Mouse (Mus musculus) stomach, embryonic 14.5 days (tissue): ENCODE results near the gene Sdk1. TPM values are rescaled to one million over a fixed set of nuclear protein-coding genes. Genes with fewer than 3 reads are reported as not detected.
"Not testable (repeated sequence)": the region's sequence is repeated elsewhere in the genome, so short reads cannot be mapped to it uniquely, and the experiment has no call there.

Source experiments
- ATAC-seq: fragments of 200-750 bp; cut with Nextera tagmentation; 2 replicates; pipeline ENCODE4 v1.8.0; 2017; ENCODE audit warnings: low read depth, moderate TSS enrichment; ENCODE audit not compliant: insufficient number of reproducible peaks, insufficient read depth, low FRiP score
- H3K27ac ChIP-seq: fragments of 300-500 bp; sonication (generic); 2 replicates; pipeline ENCODE4 v1.5.1; 2014; ENCODE audit warnings: mild to moderate bottlenecking, low read length, moderate library complexity, mixed read lengths
- H3K27me3 ChIP-seq: fragments of 300-500 bp; sonication (generic); 2 replicates; pipeline ENCODE4 v1.6.1; 2014; ENCODE audit warnings: low read length, control low read depth, mixed read lengths; ENCODE audit not compliant: control insufficient read depth, insufficient read depth
- H3K36me3 ChIP-seq: fragments of 300-500 bp; sonication (generic); 2 replicates; pipeline ENCODE4 v1.6.1; 2014; ENCODE audit warnings: mild to moderate bottlenecking, control low read depth, low read length, moderate library complexity, mixed read lengths; ENCODE audit not compliant: control insufficient read depth, insufficient read depth
- H3K4me1 ChIP-seq: fragments of 300-500 bp; sonication (generic); 2 replicates; pipeline ENCODE4 v1.6.1; 2014; ENCODE audit warnings: low read length, control low read depth, mixed read lengths; ENCODE audit not compliant: control insufficient read depth, insufficient read depth
- H3K4me2 ChIP-seq: fragments of 300-500 bp; sonication (generic); replicated peaks from 2 replicates; pipeline ENCODE4 v1.6.1; 2014; ENCODE audit warnings: low read depth, low read length, control low read depth
- H3K4me3 ChIP-seq: fragments of 300-500 bp; sonication (generic); 2 replicates; pipeline ENCODE4 v1.5.1; 2014; ENCODE audit warnings: low read depth, low read length, control low read depth
- H3K9ac ChIP-seq: fragments of 300-500 bp; sonication (generic); replicated peaks from 2 replicates; pipeline ENCODE4 v1.6.1; 2014; ENCODE audit warnings: low read depth, mild to moderate bottlenecking, control low read depth, low read length, moderate library complexity, mixed read lengths
- H3K9me3 ChIP-seq: fragments of 300-500 bp; sonication (generic); 2 replicates; pipeline ENCODE4 v1.6.1; 2016; ENCODE audit warnings: low read depth, low read length, control low read depth; ENCODE audit not compliant: control insufficient read depth
- WGBS: fragments of 180-500 bp; shearing (Covaris S2); extraction: QIAGEN DNeasy Blood & Tissue Kit; methylation state at CpG from one replicate; pipeline ENCODE4 v1.1.7; 2014; 5-methylcytosine and 5-hydroxymethylcytosine counted together
- polyA plus RNA-seq: library from polyadenylated mRNA; unstranded; fragments of >200 nt; fragmentation: Nextera tagmentation; extraction: Ambion mirVana; gene quantifications from 2 replicates; pipeline ENCODE4 v1.2.1, GENCODE M21; 2014

Sdk1 gene
- polyA plus RNA-seq, 1 experiment from 2014 or later = 5.6 TPM

DNA sequence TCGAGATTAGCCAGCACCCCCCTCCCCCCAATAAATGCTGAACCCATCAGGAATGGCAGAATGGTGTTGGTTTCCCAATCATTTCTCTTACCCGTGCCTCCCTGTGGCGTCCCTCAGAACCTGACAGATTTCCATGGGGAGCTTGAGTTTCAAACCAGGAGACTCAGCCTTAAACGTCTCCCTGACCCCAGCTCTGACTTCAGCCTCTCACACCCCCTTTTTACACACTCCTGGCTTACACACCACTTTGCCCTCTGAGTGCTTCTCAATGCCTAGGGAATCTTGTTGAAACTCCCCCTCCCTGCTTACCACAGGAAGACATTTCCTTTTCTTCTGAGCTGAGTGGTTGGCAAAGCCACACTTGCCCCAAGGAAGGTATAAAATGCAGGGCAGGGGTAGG lies 392.0 kb downstream of the Sdk1 start:
- H3K27me3 ChIP-seq = no peaks in the 10 kb centered on the region
- ATAC-seq = no peak
- H3K9ac ChIP-seq = no peak overlapping the region
- no peak overlapping the region for H3K4me3 ChIP-seq
- H3K36me3 ChIP-seq = no peaks in the 10 kb centered on the region
- 60% methylated on average over 4 of the region's 4 CpGs for WGBS
- no peak overlapping the region for H3K27ac ChIP-seq
- no peaks in the 10 kb centered on the region for H3K9me3 ChIP-seq
- H3K4me2 ChIP-seq = no peak overlapping the region
- no peaks in the 10 kb centered on the region for H3K4me1 ChIP-seq

- Histone ChIP-seq H3K9me3 (no peaks in the 10 kb centered on the region), H3K27me3 (no peaks in the 10 kb centered on the region), H3K9ac (no peak overlapping the region), H3K27ac (no peak overlapping the region), H3K4me2 (no peak overlapping the region), H3K4me3 (no peak overlapping the region), H3K4me1 (no peaks in the 10 kb centered on the region), H3K36me3 (no peaks in the 10 kb centered on the region)
- WGBS = 88% methylated on average over 11 of the region's 11 CpGs
- no peak for ATAC-seq
Measured at GRCm38 (mm10) chr5:141636406-141636805, 395.1 kb downstream of the Sdk1 start.

GRCm38 (mm10) chr5:141637054-141637453 lies 395.8 kb downstream of the Sdk1 start:
- H3K4me1 ChIP-seq, H3K4me3 ChIP-seq, H3K9ac ChIP-seq, H3K27ac ChIP-seq, ATAC-seq, H3K36me3 ChIP-seq, H3K4me2 ChIP-seq, H3K9me3 ChIP-seq, H3K27me3 ChIP-seq: not testable (repeated sequence)
- WGBS = 71% methylated on average over 3 of the region's 3 CpGs

GRCm38 (mm10) chr5:141645671-141646070 lies 404.4 kb downstream of the Sdk1 start:
- no peak for ATAC-seq
- 88% methylated on average over 5 of the region's 5 CpGs for WGBS
- Histone ChIP-seq H3K27me3 (no peaks in the 10 kb centered on the region), H3K4me1 (no peaks in the 10 kb centered on the region), H3K4me2 (no peak overlapping the region), H3K4me3 (no peak overlapping the region), H3K27ac (no peak overlapping the region), H3K36me3 (no peaks in the 10 kb centered on the region), H3K9me3 (no peaks in the 10 kb centered on the region), H3K9ac (no peak overlapping the region)

GRCm38 (mm10) chr5:141646621-141647020 lies 405.3 kb downstream of the Sdk1 start:
- Histone ChIP-seq H3K9me3 (no peaks in the 10 kb centered on the region), H3K9ac (no peak overlapping the region), H3K36me3 (no peaks in the 10 kb centered on the region), H3K4me3 (no peak overlapping the region), H3K4me2 (no peak overlapping the region), H3K27me3 (no peaks in the 10 kb centered on the region), H3K4me1 (no peaks in the 10 kb centered on the region), H3K27ac (no peak overlapping the region)
- no peak for ATAC-seq
- WGBS = 74% methylated on average over 2 of the region's 2 CpGs

- WGBS = 56% methylated on average over 6 of the region's 6 CpGs
Measured at GRCm38 (mm10) chr5:141649831-141650375, 408.6 kb downstream of the Sdk1 start.

GRCm38 (mm10) chr5:141651690-141652377 lies 410.5 kb downstream of the Sdk1 start:
- H3K4me3 ChIP-seq = no peak overlapping the region
- 83% methylated on average over 4 of the region's 4 CpGs for WGBS
- ATAC-seq = no peak
- H3K9ac ChIP-seq = no peak overlapping the region
- H3K9me3 ChIP-seq = no peaks in the 10 kb centered on the region
- H3K27me3 ChIP-seq = no peaks in the 10 kb centered on the region
- no peaks in the 10 kb centered on the region for H3K4me1 ChIP-seq
- H3K27ac ChIP-seq = no peak overlapping the region
- no peak overlapping the region for H3K4me2 ChIP-seq
- H3K36me3 ChIP-seq = no peaks in the 10 kb centered on the region

More at GRCm38 (mm10) chr5:141649831-141650375, 408.6 kb downstream of the Sdk1 start:
- Histone ChIP-seq H3K9me3 (no peaks in the 10 kb centered on the region), H3K4me2 (no peak overlapping the region), H3K9ac (no peak overlapping the region), H3K36me3 (no peaks in the 10 kb centered on the region), H3K4me3 (no peak overlapping the region), H3K27me3 (no peaks in the 10 kb centered on the region), H3K4me1 (no peaks in the 10 kb centered on the region), H3K27ac (no peak overlapping the region)
- no peak for ATAC-seq

DNA sequence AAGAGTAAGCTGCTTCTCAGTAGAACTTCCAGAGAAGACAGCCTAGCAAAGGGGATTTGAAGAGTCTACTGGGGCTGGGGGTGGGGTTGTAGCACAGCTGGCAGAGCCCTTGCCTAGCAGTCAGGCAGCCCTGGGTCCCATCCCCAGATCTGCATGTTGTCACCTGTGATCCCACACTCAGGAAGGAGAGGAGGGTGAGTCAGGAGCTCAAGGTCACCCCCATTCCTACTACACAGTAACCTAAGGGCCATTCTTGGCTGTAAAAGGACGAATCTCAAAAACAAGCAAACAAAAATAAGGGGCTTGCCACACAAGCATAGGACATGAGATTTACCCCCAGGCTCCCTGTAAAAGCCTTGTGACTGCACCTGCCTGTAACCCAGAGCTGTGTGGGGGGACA lies 435.1 kb downstream of the Sdk1 start:
- Histone ChIP-seq H3K9ac (no peak overlapping the region), H3K4me2 (no peak overlapping the region), H3K9me3 (no peaks in the 10 kb centered on the region), H3K36me3 (no peaks in the 10 kb centered on the region), H3K4me1 (no peaks in the 10 kb centered on the region), H3K4me3 (no peak overlapping the region), H3K27me3 (no peaks in the 10 kb centered on the region), H3K27ac (no peak overlapping the region)
- 81% methylated on average over 1 of the region's 1 CpGs for WGBS
- no peak for ATAC-seq

- WGBS = 93% methylated on average over 1 of the region's 1 CpGs
- no peaks in the 10 kb centered on the region for H3K9me3 ChIP-seq
- ATAC-seq = no peak
- no peaks in the 10 kb centered on the region for H3K36me3 ChIP-seq
- no peak overlapping the region for H3K4me3 ChIP-seq
- H3K27ac ChIP-seq = no peak overlapping the region
- no peak overlapping the region for H3K9ac ChIP-seq
- no peak overlapping the region for H3K4me2 ChIP-seq
- H3K27me3 ChIP-seq = no peaks in the 10 kb centered on the region
- no peaks in the 10 kb centered on the region for H3K4me1 ChIP-seq
Measured at GRCm38 (mm10) chr5:141677034-141677433, 435.7 kb downstream of the Sdk1 start.
